Mouse (Mus musculus) brain, embryonic 14.5 days (tissue): Measurements from ENCODE around the gene Dio1. TPM values are rescaled to one million over a fixed set of nuclear protein-coding genes. Genes with fewer than 3 reads are reported as not detected.

Experiments
- DNase-seq: peaks from one replicate; pipeline ENCODE4 v3.0.0-alpha.2; 2011; ENCODE audit warnings: low read depth
- CTCF ChIP-seq: fragments of 200-500 bp; IDR thresholded peaks from 2 replicates; pipeline ENCODE4 v1.5.1; 2012; ENCODE audit warnings: inconsistent platforms, mild to moderate bottlenecking, moderate library complexity, borderline replicate concordance; ENCODE audit not compliant: insufficient read depth, insufficient read length; ENCODE audit errors: extremely low read depth
- POLR2A ChIP-seq: fragments of 200-500 bp; IDR thresholded peaks from 2 replicates; pipeline ENCODE4 v1.6.1; 2012; ENCODE audit warnings: mild to moderate bottlenecking, inconsistent platforms, borderline replicate concordance; ENCODE audit not compliant: poor library complexity, insufficient read depth, insufficient read length, severe bottlenecking; ENCODE audit errors: extremely low read depth
- polyA plus RNA-seq: library from polyadenylated mRNA; depleted of rRNA; stranded (reverse); fragments of >200 nt; gene quantifications from 2 replicates; pipeline ENCODE4 v1.2.3, GENCODE M21; 2012

The Dio1 gene
- polyA plus RNA-seq, 1 experiment: not detected

GRCm38 (mm10) chr4:107336356-107336755 lies 29.4 kb upstream of the Dio1 start:
- no peak for TF ChIP-seq POLR2A
- TF ChIP-seq CTCF: no peak
- DNase-seq: no peak

- TF ChIP-seq POLR2A: no peak
- peak; percentile 10; the same call in 1 of the 2 replicates for TF ChIP-seq CTCF
- DNase-seq: no peak
These were observed 26.5 kb upstream of the Dio1 start for GRCm38 (mm10) chr4:107333514-107333913.

- DNase-seq: no peak
- TF ChIP-seq CTCF (no peak), POLR2A (no peak)
These were observed 21.6 kb upstream of the Dio1 start for GRCm38 (mm10) chr4:107328530-107328929.

GRCm38 (mm10) chr4:107323113-107323512 lies 16.1 kb upstream of the Dio1 start:
- TF ChIP-seq CTCF (no peak), POLR2A (no peak)
- no peak for DNase-seq

- no peak for TF ChIP-seq POLR2A
- no peak for TF ChIP-seq CTCF
These were observed 14.1 kb upstream of the Dio1 start for GRCm38 (mm10) chr4:107321041-107321440.

GRCm38 (mm10) chr4:107318646-107319045 lies 11.7 kb upstream of the Dio1 start:
- TF ChIP-seq POLR2A (no peak), CTCF (no peak)
- DNase-seq: no peak

More at GRCm38 (mm10) chr4:107321041-107321440, 14.1 kb upstream of the Dio1 start:
- DNase-seq: no peak

- no peak for TF ChIP-seq POLR2A
- no peak for TF ChIP-seq CTCF
- DNase-seq: no peak
These were observed 7.5 kb upstream of the Dio1 start for GRCm38 (mm10) chr4:107314479-107314805.

- DNase-seq: peak; percentile 96
- TF ChIP-seq CTCF: peak; percentile 30; the same call in 1 of the 2 replicates
- peak; percentile 44; the same call in 1 of the 2 replicates for TF ChIP-seq POLR2A
These were observed 6.9 kb upstream of the Dio1 start, which contains the start of gene Yipf1 for GRCm38 (mm10) chr4:107313690-107314478. Yipf1 (plus strand) TSS chr4:107314363.

- DNase-seq: no peak
- TF ChIP-seq POLR2A (no peak), CTCF (no peak)
These were observed 3.4 kb downstream of the Dio1 start for GRCm38 (mm10) chr4:107303531-107303930.

GRCm38 (mm10) chr4:107302832-107303231 lies 4.1 kb downstream of the Dio1 start:
- TF ChIP-seq CTCF (no peak), POLR2A (no peak)
- no peak for DNase-seq

- no peak for DNase-seq
- TF ChIP-seq POLR2A (no peak), CTCF (no peak)
These were observed 4.7 kb downstream of the Dio1 start for GRCm38 (mm10) chr4:107302221-107302620.
